Mouse (Mus musculus) CH12.LX (cell line): ENCODE measurements at regions not wholly inside any gene's neighbourhood (a gene's known extent, or its start where the extent isn't known, plus 50 kb on each side); places are given as distances from the start of the nearest gene placed in this dataset.

Source experiments
- CTCF ChIP-seq, 2 experiments: IDR thresholded peaks in 1 of 2; conservative IDR thresholded peaks in 1 of 2; 2 replicates each; pipeline ENCODE4 v1.5.1; 2011 to 2012; ENCODE audit warnings: low read depth in 2 of 2, low read length in 2 of 2, improper control_type of control experiment in 1 of 2, inconsistent platforms in 1 of 2, mild to moderate bottlenecking in 1 of 2, moderate library complexity in 1 of 2
- EP300 ChIP-seq: IDR thresholded peaks from 2 replicates; pipeline ENCODE4 v1.6.1; 2011; ENCODE audit warnings: low read length, improper control_type of control experiment
- MEF2A ChIP-seq: IDR thresholded peaks from 2 replicates; pipeline ENCODE4 v1.6.1; 2014; ENCODE audit warnings: low read depth, mild to moderate bottlenecking, inconsistent platforms, low read length, improper control_type of control experiment, borderline replicate concordance

DNA sequence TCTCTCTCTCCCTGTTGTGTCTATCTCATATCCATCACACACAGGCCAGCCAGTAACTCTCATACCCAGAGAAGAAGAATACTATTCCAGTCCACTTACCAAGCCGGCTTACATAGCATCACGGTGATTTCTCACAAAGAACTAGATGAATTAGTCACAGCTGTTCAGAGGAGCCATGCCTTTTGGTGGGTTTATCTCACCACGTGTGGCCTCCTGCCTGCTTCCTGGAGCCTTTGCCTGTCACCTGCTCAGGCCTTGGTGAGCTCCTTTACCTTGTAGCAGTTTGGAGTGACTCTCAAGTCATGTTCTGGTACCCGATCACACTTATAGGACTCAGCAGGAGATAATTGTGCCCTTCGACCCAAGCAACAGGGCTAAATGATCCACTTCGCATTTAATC lies 331.2 kb upstream of the Prickle1 start:
- TF ChIP-seq CTCF (conservative IDR thresholded peaks at IDR 0.05 in 1 of 2, IDR thresholded peaks at IDR 0.05 in 1 of 2; ENCODE audit: low read depth in 2 of 2, low read length in 2 of 2) (no peak), EP300 (no peak), MEF2A (no peak)
